Mouse (Mus musculus) heart, postnatal 25 days (tissue): ENCODE data around the gene Gbf1. TPM values are rescaled to one million over a fixed set of nuclear protein-coding genes. Genes with fewer than 3 reads are reported as not detected.
"Not testable (repeated sequence)": the region's sequence is repeated elsewhere in the genome, so short reads cannot be mapped to it uniquely, and the experiment has no call there.

Source experiments
- DNase-seq: peaks from one replicate; pipeline ENCODE4 v3.0.0; 2022; ENCODE audit warnings: low spot score
- intact Hi-C: fragments of 180-260 bp; cut with DNase I; formaldehyde crosslinking; loops from one replicate; pipeline ENCODE4 v1.15.1; 2025
- total RNA-seq, 2 experiments: library from RNA; stranded (reverse); gene quantifications; 2 replicates each; pipeline ENCODE4 v1.2.3; 2021

The Gbf1 gene
- total RNA-seq, 2 experiments from 2014 or later: 44.1 to 49.0 TPM

- no peak for DNase-seq
- intact Hi-C loops: no loop called here
Observed at GRCm38 (mm10) chr19:46214541-46214940, 62.2 kb downstream of the Gbf1 start.

- DNase-seq: no peak
- intact Hi-C loops: no loop called here
Observed at GRCm38 (mm10) chr19:46215401-46215800, 63.1 kb downstream of the Gbf1 start.

- no peak for DNase-seq
- intact Hi-C loops: no loop called here
Observed at GRCm38 (mm10) chr19:46216716-46217115, 64.4 kb downstream of the Gbf1 start.

- intact Hi-C loops, DNase-seq: not testable (repeated sequence)
Observed at GRCm38 (mm10) chr19:46217347-46217746, 65.0 kb downstream of the Gbf1 start.

- no peak for DNase-seq
- intact Hi-C loops: no loop called here
Observed at GRCm38 (mm10) chr19:46220116-46220515, 67.8 kb downstream of the Gbf1 start.

GRCm38 (mm10) chr19:46223118-46223517 lies 70.8 kb downstream of the Gbf1 start:
- intact Hi-C loops: no loop called here

GRCm38 (mm10) chr19:46224882-46225281 lies 72.6 kb downstream of the Gbf1 start:
- intact Hi-C loops: no loop called here
- DNase-seq: no peak

More at GRCm38 (mm10) chr19:46223118-46223517, 70.8 kb downstream of the Gbf1 start:
- no peak for DNase-seq

GRCm38 (mm10) chr19:46225506-46225905 lies 73.2 kb downstream of the Gbf1 start:
- intact Hi-C loops: no loop called here
- no peak for DNase-seq

- no peak for DNase-seq
- intact Hi-C loops: no loop called here
Observed at GRCm38 (mm10) chr19:46226295-46226694, 74.0 kb downstream of the Gbf1 start.

GRCm38 (mm10) chr19:46227300-46227699 lies 75.0 kb downstream of the Gbf1 start:
- intact Hi-C loops: no loop called here
- no peak for DNase-seq

GRCm38 (mm10) chr19:46234450-46234849 lies 82.1 kb downstream of the Gbf1 start:
- intact Hi-C loops: no loop called here
- no peak for DNase-seq

- DNase-seq: no peak
- intact Hi-C loops: no loop called here
Observed at GRCm38 (mm10) chr19:46236658-46237057, 84.3 kb downstream of the Gbf1 start.

- DNase-seq: no peak
Observed at GRCm38 (mm10) chr19:46240246-46240645, 87.9 kb downstream of the Gbf1 start.

GRCm38 (mm10) chr19:46242416-46242815 lies 90.1 kb downstream of the Gbf1 start:
- intact Hi-C loops: no loop called here
- DNase-seq: no peak

More at GRCm38 (mm10) chr19:46240246-46240645, 87.9 kb downstream of the Gbf1 start:
- intact Hi-C loops: no loop called here

GRCm38 (mm10) chr19:46244628-46245027 lies 92.3 kb downstream of the Gbf1 start:
- intact Hi-C loops: loop anchor here (5.0 kb wide), 1 partner anchor 67 kb away; no protein-coding TSS in a partner anchor
- no peak for DNase-seq

- intact Hi-C loops: loop anchor here (5.0 kb wide), 1 partner anchor 72 kb away; no protein-coding TSS in a partner anchor
- no peak for DNase-seq
Observed at GRCm38 (mm10) chr19:46248991-46249390, 96.7 kb downstream of the Gbf1 start.

- intact Hi-C loops: loop anchor here (1.0 to 5.0 kb wide), 2 partner anchors 120 to 167 kb away; no protein-coding TSS in a partner anchor
Observed at GRCm38 (mm10) chr19:46254163-46254752, 101.9 kb downstream of the Gbf1 start.

GRCm38 (mm10) chr19:46264762-46265161 lies 112.5 kb downstream of the Gbf1 start:
- intact Hi-C loops: no loop called here
- no peak for DNase-seq

More at GRCm38 (mm10) chr19:46254163-46254752, 101.9 kb downstream of the Gbf1 start:
- no peak for DNase-seq

- no peak for DNase-seq
- intact Hi-C loops: no loop called here
Observed at GRCm38 (mm10) chr19:46275307-46275706, 123.0 kb downstream of the Gbf1 start.

GRCm38 (mm10) chr19:46282081-46282849 lies 130.0 kb downstream of the Gbf1 start:
- intact Hi-C loops: no loop called here
- no peak for DNase-seq

- intact Hi-C loops: no loop called here
- no peak for DNase-seq
Observed at GRCm38 (mm10) chr19:46284686-46285085, 132.4 kb downstream of the Gbf1 start.
